Mouse (Mus musculus) erythroblast, embryonic 14.5 days (primary cell): ENCODE results near the gene Pmis2.

Source experiments
- GATA1 ChIP-seq: IDR thresholded peaks from 2 replicates; pipeline ENCODE4 v1.6.1; 2012; ENCODE audit warnings: low read length, inconsistent platforms, mixed read lengths
- TAL1 ChIP-seq: IDR thresholded peaks from 3 replicates; pipeline ENCODE4 v1.6.1; 2012; ENCODE audit warnings: low read length, inconsistent platforms, mixed read lengths

GRCm38 (mm10) chr7:30711942-30712341, 40.5 kb upstream of the Pmis2 start, which contains the start of gene Atp4a:
- TF ChIP-seq TAL1 = no peak
- no peak for TF ChIP-seq GATA1
